Mouse (Mus musculus): ENCODE data around the gene Csad.

DNA sequence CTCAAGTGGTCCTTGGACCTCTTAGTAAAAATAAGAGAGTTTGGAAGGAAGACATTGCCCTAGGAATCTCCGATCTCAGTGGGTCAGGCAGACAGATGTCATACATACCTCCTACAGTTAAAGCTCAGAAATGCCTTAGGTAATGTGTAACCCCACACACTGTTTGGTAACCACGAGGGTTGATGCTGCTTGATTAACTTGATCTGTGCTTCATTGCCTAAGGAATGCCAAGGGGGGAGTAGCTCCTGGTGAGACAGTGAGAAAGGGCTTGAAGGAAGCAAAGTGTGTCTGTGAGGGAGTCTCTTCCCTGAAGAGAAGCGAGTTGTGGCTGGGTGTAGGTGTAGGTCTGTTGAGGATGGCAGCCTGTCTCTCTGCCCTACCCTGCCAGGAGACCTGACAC is 2.8 kb upstream of the Csad start:
- TF ChIP-seq POLR2A (IDR thresholded peaks at IDR 0.05; ENCODE audit: insufficient read depth, low read depth, low read length) = no peak
- no peak for TF ChIP-seq CTCF (IDR thresholded peaks at IDR 0.05; ENCODE audit: insufficient read depth, low read depth, low read length)

Measured in olfactory bulb, adult 2 months (tissue).